Mouse (Mus musculus) olfactory bulb, adult 2 months (tissue): Measurements from ENCODE around the gene Zfp719.

Experiments
- CTCF ChIP-seq: fragments of 200-500 bp; IDR thresholded peaks from 2 replicates; pipeline ENCODE4 v1.5.1; 2012; ENCODE audit warnings: low read depth, mild to moderate bottlenecking, low read length, moderate library complexity; ENCODE audit not compliant: insufficient read depth
- POLR2A ChIP-seq: fragments of 200-500 bp; IDR thresholded peaks from 2 replicates; pipeline ENCODE4 v1.6.1; 2012; ENCODE audit warnings: mild to moderate bottlenecking, low read depth, low read length, moderate library complexity; ENCODE audit not compliant: insufficient read depth

DNA sequence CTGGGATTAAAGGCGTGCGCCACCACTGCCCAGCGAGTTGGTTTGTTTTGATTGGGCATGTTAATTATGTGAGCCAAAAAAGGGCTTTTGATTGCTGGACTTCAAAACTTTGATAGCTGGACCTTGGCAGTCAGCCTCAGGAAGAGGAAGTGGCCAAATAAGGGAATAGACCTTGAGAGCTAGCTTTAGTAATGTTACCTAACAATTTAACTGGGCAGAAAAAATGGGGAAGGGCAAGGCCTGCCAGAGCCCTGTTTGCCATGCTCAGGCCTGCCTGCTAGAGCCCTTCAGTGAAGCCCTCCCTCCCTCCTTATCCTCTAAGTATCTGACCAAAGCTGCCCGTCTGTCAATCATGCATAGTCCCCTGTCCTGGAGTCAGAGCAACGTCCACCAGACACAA is 63.2 kb downstream of the Zfp719 start:
- TF ChIP-seq POLR2A (no peak), CTCF (no peak)
